Mouse (Mus musculus): ENCODE data around the gene Cttn.
A peak's percentile ranks its signal among the peaks of the same experiment; 100 is the strongest.

GRCm38 (mm10) chr7:144415795-144416194 lies 55.0 kb downstream of the Cttn start:
- TF ChIP-seq EP300 (IDR thresholded peaks at IDR 0.05; ENCODE audit: low read depth), result no peak
- peak; percentile 31 for TF ChIP-seq CTCF (IDR thresholded peaks at IDR 0.05; ENCODE audit: low read depth)

Measured in liver, embryonic 14.5 days (tissue).